Mouse (Mus musculus): ENCODE measurements at regions not wholly inside any gene's neighbourhood (a gene's known extent, or its start where the extent isn't known, plus 50 kb on each side); places are given as distances from the start of the nearest gene placed in this dataset.

GRCm38 (mm10) chr6:11109773-11110172 is 797.5 kb downstream of the Ndufa4 start:
- ATAC-seq, result no peak
- no peaks in the 10 kb centered on the region for H3K27me3 ChIP-seq
- no peak overlapping the region for H3K4me3 ChIP-seq
- H3K4me1 ChIP-seq, result no peaks in the 10 kb centered on the region
- no peak overlapping the region for H3K4me2 ChIP-seq
- no peaks in the 10 kb centered on the region for H3K9me3 ChIP-seq (replicated peaks)
- H3K27ac ChIP-seq, result no peak overlapping the region
- H3K9ac ChIP-seq, result no peak overlapping the region
- H3K36me3 ChIP-seq (ENCODE audit: poor library complexity, severe bottlenecking), result no peaks in the 10 kb centered on the region

GRCm38 (mm10) chr6:11108346-11108966 is 798.8 kb downstream of the Ndufa4 start:
- Histone ChIP-seq H3K4me2 (no peak overlapping the region), H3K36me3 (ENCODE audit: poor library complexity, severe bottlenecking) (no peaks in the 10 kb centered on the region), H3K27me3 (no peaks in the 10 kb centered on the region), H3K9ac (no peak overlapping the region), H3K9me3 (replicated peaks) (no peaks in the 10 kb centered on the region), H3K4me3 (no peak overlapping the region), H3K4me1 (no peaks in the 10 kb centered on the region), H3K27ac (no peak overlapping the region)
- ATAC-seq, result no peak
- whole genome bisulfite sequencing, result 65% methylated on average over 7 of the region's 7 CpGs

GRCm38 (mm10) chr6:11103415-11103814 is 803.9 kb downstream of the Ndufa4 start:
- 0 out of 2 replicates have a peak, but pooled peaks have one; percentile 13 for ATAC-seq
- no peak overlapping the region for H3K27ac ChIP-seq
- H3K4me1 ChIP-seq, result no peaks in the 10 kb centered on the region
- no peaks in the 10 kb centered on the region for H3K27me3 ChIP-seq
- H3K9ac ChIP-seq, result no peak overlapping the region
- no peak overlapping the region for H3K4me2 ChIP-seq
- no peaks in the 10 kb centered on the region for H3K9me3 ChIP-seq (replicated peaks)
- no peak overlapping the region for H3K4me3 ChIP-seq
- H3K36me3 ChIP-seq (ENCODE audit: poor library complexity, severe bottlenecking), result no peaks in the 10 kb centered on the region
- 67% methylated on average over 3 of the region's 3 CpGs for WGBS

GRCm38 (mm10) chr6:11060961-11061583 is 846.2 kb downstream of the Ndufa4 start:
- Histone ChIP-seq H3K27ac (no peak overlapping the region), H3K4me1 (no peaks in the 10 kb centered on the region), H3K9ac (no peak overlapping the region), H3K36me3 (ENCODE audit: poor library complexity, severe bottlenecking) (no peaks in the 10 kb centered on the region), H3K27me3 (no peaks in the 10 kb centered on the region), H3K4me3 (no peak overlapping the region), H3K9me3 (replicated peaks) (no peaks in the 10 kb centered on the region), H3K4me2 (no peak overlapping the region)
- peak; percentile 81 for ATAC-seq
- WGBS, result 49% methylated on average over 3 of the region's 3 CpGs

All from forebrain, embryonic 13.5 days (tissue).